Mouse (Mus musculus) layer of hippocampus, adult 18-20 months (tissue): ENCODE measurements at regions not wholly inside any gene's neighbourhood (a gene's known extent, or its start where the extent isn't known, plus 50 kb on each side); places are given as distances from the start of the nearest gene placed in this dataset.

Source experiments
- DNase-seq, 2 experiments: peaks; one replicate each; pipeline ENCODE4 v3.0.0; 2022; ENCODE audit warnings: low spot score in 2 of 2

DNA sequence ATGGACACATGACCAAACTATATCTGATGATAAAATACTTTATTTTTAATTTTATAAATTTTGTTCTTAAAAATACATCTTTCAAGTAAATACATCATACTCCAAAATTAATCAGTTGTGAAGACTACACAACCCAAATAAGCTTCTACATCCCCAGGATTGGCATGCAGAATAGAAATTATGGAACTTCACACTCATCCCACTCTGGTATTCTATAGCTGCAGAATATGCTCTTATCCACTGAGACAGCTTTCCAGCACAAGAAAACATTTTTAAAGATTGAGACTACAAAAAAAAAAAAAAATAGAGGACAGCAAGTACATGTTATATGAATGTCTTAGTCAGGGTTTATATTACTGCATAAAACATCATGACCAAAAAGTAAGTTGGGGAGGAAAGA lies 94.4 kb downstream of the Gm11232 start:
- no peak for DNase-seq

GRCm38 (mm10) chr4:71640521-71640920 lies 117.2 kb downstream of the Gm11232 start:
- no peak for DNase-seq

- no peak for DNase-seq
Measured at GRCm38 (mm10) chr4:71627088-71627487, 130.7 kb downstream of the Gm11232 start.

- no peak for DNase-seq
Measured at GRCm38 (mm10) chr4:71626626-71627025, 131.1 kb downstream of the Gm11232 start.

DNA sequence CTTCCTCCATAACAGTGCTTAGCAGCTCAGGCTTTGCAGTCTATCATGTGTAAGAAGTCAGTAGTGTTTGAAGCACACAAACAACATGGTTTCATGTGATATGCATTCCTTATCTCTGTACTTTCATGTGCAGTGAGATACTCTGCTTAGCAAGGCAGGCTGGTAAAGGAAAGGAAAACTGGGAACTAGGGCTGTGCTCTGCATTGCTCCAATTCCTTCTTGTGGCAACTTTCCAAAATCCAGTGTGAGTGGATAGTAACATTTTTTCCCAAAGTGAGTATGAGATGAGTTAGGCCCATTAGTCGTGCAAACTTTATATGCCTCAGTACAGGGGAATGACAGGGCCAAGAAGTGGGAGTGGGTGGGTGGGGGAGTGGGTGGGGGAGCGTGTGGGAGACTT lies 133.0 kb downstream of the Gm11232 start:
- DNase-seq = no peak

- no peak for DNase-seq
Measured at GRCm38 (mm10) chr4:71613720-71614119, 144.0 kb downstream of the Gm11232 start.

- peak in 1 of 2 experiments; percentile 10 for DNase-seq
Measured at GRCm38 (mm10) chr4:71585880-71586279, 171.9 kb downstream of the Gm11232 start.

- DNase-seq = no peak
Measured at GRCm38 (mm10) chr4:71560656-71561055, 197.1 kb downstream of the Gm11232 start.

GRCm38 (mm10) chr4:71539200-71539599 lies 218.6 kb downstream of the Gm11232 start:
- peak in 1 of 2 experiments; percentile 26 for DNase-seq

DNA sequence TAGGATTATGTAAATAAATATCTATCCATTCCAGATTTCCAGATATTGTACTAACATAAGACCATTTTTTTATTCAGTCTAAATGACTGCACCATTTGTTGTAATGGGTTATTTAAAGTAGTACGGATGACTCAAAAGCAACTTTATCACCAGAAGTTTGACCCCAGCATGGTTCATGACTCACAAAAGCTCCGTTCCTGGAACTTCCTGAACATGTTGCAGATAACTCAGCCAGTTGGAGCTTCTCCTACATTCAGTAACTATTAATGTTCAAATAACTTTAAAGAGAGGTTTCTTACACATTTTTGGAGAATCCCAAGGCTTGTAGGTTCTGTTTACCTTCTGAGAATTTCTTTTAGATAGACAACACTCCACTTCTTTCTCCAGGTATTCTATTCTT lies 219.8 kb downstream of the Gm11232 start:
- peak in 1 of 2 experiments; percentile 21 for DNase-seq

GRCm38 (mm10) chr4:71524255-71524970 lies 233.4 kb downstream of the Gm11232 start:
- DNase-seq = peak in 1 of 2 experiments; percentile 23

DNA sequence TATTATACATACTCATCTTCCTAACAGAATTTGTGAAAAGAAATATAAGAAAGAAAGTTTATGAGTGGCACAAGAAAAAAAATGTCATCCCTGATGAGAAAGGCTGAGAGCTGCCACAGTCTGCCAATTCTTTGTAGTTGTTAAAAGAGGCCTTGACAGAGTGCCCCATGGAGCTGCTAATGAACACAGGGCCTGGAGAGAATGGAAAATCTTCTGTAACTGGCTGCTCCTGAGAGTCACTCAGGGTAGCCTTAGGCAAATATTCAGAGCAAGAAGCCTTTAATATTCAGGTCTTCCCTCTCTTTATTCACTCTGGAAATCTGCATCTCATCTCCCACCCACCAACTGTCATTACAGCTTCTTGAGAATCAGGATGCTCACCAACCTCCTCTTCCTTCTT lies 237.0 kb downstream of the Gm11232 start:
- DNase-seq = no peak

- no peak for DNase-seq
Measured at GRCm38 (mm10) chr4:71517921-71518404, 239.8 kb downstream of the Gm11232 start.

DNA sequence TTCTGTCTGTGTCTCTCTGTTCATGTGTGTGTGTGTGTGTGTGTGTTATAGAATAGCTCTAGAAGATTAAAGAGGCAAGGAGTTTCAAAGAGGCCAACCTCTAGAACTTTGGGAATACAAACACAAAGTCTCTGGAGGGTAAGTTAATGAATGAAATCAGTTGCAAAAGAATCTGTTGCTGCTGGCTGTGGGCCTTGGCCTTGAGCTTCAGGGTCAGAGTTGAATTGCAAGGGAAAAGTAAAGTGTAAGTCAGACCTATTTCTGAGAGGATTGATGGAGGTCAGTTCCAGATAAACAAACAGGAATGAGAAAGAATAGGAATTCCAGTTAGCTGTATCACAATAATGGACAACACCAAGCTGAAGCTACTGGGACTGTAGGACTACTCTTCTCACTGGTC lies 250.9 kb downstream of the Gm11232 start:
- no peak for DNase-seq

DNA sequence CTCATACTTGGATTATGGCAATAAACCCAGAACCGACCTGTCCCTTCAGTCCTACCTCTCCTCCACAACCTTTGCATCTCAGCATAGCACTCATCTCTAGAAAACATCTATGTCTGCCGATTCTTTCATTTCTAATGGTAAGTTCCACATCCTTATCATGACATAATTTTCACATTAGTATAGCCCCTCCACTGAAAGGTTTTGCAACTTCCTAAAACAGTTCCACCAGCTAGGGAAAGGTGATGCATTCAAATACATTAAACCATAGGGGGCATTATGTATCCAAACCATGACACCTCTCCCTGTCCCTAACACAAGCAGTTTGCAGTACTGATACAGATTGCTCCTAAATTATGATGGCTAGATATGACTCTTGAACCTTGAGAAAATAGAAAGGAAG lies 268.0 kb downstream of the Gm11232 start:
- DNase-seq = no peak

DNA sequence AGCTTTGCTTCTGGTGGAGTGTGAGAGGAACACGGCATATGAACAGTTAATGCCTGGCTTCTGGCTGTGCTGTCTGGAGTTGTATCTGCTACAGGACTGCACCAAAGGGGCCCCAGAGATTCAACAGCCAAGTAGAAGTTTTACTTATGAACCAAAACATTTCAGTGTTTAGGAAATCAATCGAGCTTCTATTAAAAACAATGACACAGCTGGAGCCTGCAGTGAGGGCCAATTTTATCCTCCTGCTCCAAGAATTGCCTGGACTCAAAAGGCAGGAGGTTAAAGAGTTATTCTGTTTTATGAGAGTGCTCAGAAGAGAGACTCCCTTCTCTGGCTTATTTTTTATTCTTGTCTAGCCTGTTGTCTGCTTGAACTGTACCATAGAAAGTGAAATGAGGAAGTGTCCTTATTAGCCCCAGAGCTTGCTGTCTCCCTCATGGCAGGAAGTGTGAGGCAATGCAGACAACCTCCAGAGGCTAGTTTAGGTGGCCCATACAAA lies 269.1 kb downstream of the Gm11232 start:
- peak in 1 of 2 experiments; percentile 15 for DNase-seq

DNA sequence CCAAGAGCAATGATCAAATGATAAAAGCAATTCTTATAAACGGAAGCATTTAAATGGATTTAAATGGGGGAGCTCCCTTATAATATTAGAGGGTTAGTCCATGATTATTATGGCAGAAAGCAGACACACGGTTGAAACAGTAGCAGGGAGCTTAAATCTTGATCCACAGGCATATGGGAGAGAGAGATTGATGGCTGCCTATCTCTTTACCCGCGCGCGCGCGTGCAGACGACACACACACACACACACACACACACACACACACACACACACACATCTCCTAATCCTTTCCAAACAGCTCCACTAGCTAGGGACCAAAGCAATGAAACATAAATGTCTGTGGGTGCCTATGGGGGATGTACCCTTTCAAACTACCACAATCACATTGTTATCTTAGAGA lies 269.7 kb downstream of the Gm11232 start:
- DNase-seq = no peak

GRCm38 (mm10) chr4:71480960-71481359 lies 276.8 kb downstream of the Gm11232 start:
- no peak for DNase-seq

DNA sequence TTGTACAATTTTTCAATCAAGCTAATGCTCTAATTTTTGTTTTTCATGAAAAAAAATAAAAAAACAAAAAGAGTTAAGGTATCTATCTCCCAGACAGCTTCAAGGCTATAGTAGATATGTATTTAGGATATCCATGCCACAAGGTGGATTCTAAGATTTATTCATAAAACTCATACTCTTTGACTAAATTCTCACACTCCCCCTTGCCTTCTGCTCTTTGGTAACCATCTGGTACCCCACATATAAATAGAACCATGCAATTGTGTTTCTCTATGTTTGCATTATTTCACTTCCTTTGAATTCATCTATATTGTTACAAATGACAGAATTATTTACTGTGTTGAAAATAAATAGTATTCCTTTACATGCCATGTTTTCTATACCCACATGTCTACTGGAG lies 287.2 kb downstream of the Gm11232 start:
- peak in 1 of 2 experiments; percentile 40 for DNase-seq

- DNase-seq = no peak
Measured at GRCm38 (mm10) chr4:71454811-71455210, 303.0 kb downstream of the Gm11232 start.

DNA sequence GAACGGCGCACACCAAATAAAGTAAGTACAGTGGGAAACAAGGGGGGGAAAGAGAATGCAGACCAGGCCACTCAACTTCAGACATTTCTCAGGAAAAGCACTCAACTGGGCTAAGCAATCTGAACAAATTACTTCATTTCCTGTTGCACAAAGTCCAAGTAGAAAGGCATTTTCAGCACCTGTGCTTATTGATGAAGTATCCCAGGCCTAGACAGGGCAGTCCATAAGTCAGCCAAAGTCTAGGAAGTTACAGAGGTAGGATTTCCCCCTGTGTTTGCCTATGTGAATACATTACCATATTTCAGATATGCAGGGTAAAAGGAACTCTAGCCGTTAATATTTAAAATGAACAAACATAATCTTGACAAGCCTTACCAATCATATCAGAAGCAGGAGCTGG lies 304.3 kb downstream of the Gm11232 start:
- no peak for DNase-seq

GRCm38 (mm10) chr4:71446461-71446860 lies 311.3 kb downstream of the Gm11232 start:
- no peak for DNase-seq
